Mouse (Mus musculus): Measurements from ENCODE around the gene Pcsk6. TPM values are rescaled to one million over a fixed set of nuclear protein-coding genes. Genes with fewer than 3 reads are reported as not detected.

The Pcsk6 gene
- total and polyA plus RNA-seq, 2 experiments from 2014 or later: 2.1 to 13.0 TPM

DNA sequence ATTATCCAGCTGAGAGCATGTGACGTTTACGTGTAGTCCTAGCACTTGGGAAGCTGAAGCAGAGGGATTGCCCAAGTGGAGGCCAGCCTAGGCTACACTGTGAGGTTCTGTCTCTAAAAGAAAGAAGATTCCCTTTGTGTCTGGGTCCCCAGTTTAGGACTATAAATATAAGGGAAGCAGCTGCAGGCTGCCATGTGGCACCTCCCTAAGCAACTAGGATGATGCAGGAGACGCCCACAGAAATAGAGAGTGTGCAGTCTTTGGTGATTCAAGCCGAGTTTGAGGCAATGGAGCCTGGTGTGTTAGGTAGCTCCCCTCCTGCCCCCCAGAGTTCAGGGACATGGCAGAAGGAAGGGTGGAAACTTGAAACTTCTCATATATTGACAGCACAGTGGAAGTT, 226.1 kb downstream of the Pcsk6 start:
- ATAC-seq (no peak), DNase-seq (ENCODE audit: low spot score) (no peak)

DNA sequence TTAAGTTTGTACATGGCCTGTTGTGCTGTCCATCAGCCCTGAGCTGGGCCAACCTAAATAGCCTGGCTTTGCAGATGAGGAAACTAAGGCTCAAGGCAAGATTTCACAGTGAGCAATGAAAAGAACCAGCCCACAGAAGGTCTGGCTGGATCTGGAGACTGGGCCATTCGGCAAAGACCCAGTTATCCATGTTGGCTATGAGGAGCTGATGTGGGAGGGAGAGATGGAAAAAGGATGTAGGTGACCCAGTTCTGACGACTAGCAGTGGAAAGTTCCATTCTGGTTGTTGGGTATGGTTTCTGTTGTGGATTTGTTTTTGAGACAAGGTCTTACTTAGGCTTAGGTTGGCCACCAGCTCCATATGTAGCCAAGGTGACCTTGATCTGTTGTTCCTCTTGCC, 226.5 kb downstream of the Pcsk6 start:
- H3K36me3 ChIP-seq (ENCODE audit: insufficient read depth, low read length): peaks cover 58% of the 10 kb centered on the region
- no peak overlapping the region for H3K27ac ChIP-seq
- no peak for DNase-seq (ENCODE audit: low spot score)
- 86% methylated on average over 2 of the region's 2 CpGs for WGBS
- H3K4me2 ChIP-seq (ENCODE audit: low read depth, low read length): no peak overlapping the region
- H3K27me3 ChIP-seq (ENCODE audit: insufficient read depth, low read length): no peaks in the 10 kb centered on the region
- no peaks in the 10 kb centered on the region for H3K9me3 ChIP-seq (ENCODE audit: low read length)
- no peak for ATAC-seq
- no peak overlapping the region for H3K4me3 ChIP-seq (ENCODE audit: low read length)
- no peaks in the 10 kb centered on the region for H3K4me1 ChIP-seq (ENCODE audit: insufficient read depth, low read length)
- no peak for TF ChIP-seq CTCF (IDR thresholded peaks at IDR 0.05; ENCODE audit: low read depth)
- H3K9ac ChIP-seq (replicated peaks; ENCODE audit: low read length): no peak overlapping the region

More for the DNA sequence above, 226.1 kb downstream of the Pcsk6 start:
- Histone ChIP-seq H3K27me3 (ENCODE audit: insufficient read depth, low read length) (no peaks in the 10 kb centered on the region), H3K9me3 (ENCODE audit: low read length) (no peaks in the 10 kb centered on the region), H3K4me3 (ENCODE audit: low read length) (no peak overlapping the region), H3K36me3 (ENCODE audit: insufficient read depth, low read length) (peaks cover 60% of the 10 kb centered on the region), H3K4me2 (ENCODE audit: low read depth, low read length) (no peak overlapping the region), H3K27ac (no peak overlapping the region), H3K4me1 (ENCODE audit: insufficient read depth, low read length) (no peaks in the 10 kb centered on the region), H3K9ac (replicated peaks; ENCODE audit: low read length) (no peak overlapping the region)
- 90% methylated on average over 4 of the region's 4 CpGs for WGBS
- no peak for TF ChIP-seq CTCF (IDR thresholded peaks at IDR 0.05; ENCODE audit: low read depth)

GRCm38 (mm10) chr7:66090676-66091190, 229.2 kb downstream of the Pcsk6 start:
- H3K4me3 ChIP-seq (ENCODE audit: low read length): no peak overlapping the region
- TF ChIP-seq CTCF (IDR thresholded peaks at IDR 0.05; ENCODE audit: low read depth): no peak
- no peaks in the 10 kb centered on the region for H3K27me3 ChIP-seq (ENCODE audit: insufficient read depth, low read length)
- H3K4me1 ChIP-seq (ENCODE audit: insufficient read depth, low read length): no peaks in the 10 kb centered on the region
- no peak for ATAC-seq
- no peak overlapping the region for H3K4me2 ChIP-seq (ENCODE audit: low read depth, low read length)
- 84% methylated on average over 11 of the region's 11 CpGs for WGBS
- H3K36me3 ChIP-seq (ENCODE audit: insufficient read depth, low read length): peaks cover 40% of the 10 kb centered on the region
- no peak overlapping the region for H3K27ac ChIP-seq
- DNase-seq (ENCODE audit: low spot score): no peak
- H3K9me3 ChIP-seq (ENCODE audit: low read length): no peaks in the 10 kb centered on the region
- no peak overlapping the region for H3K9ac ChIP-seq (replicated peaks; ENCODE audit: low read length)

- H3K9me3 ChIP-seq (ENCODE audit: low read length): no peaks in the 10 kb centered on the region
- DNase-seq (ENCODE audit: low spot score) (no peak), ATAC-seq (0 out of 2 replicates have a peak, but pooled peaks have one; percentile 22)
- no peaks in the 10 kb centered on the region for H3K4me1 ChIP-seq (ENCODE audit: insufficient read depth, low read length)
- TF ChIP-seq CTCF (IDR thresholded peaks at IDR 0.05; ENCODE audit: low read depth): no peak
- no peak overlapping the region for H3K4me3 ChIP-seq (ENCODE audit: low read length)
- no peak overlapping the region for H3K4me2 ChIP-seq (ENCODE audit: low read depth, low read length)
- 86% methylated on average over 7 of the region's 7 CpGs for WGBS
- H3K36me3 ChIP-seq (ENCODE audit: insufficient read depth, low read length): peaks cover 38% of the 10 kb centered on the region
- H3K27ac ChIP-seq: no peak overlapping the region
- H3K27me3 ChIP-seq (ENCODE audit: insufficient read depth, low read length): no peaks in the 10 kb centered on the region
- no peak overlapping the region for H3K9ac ChIP-seq (replicated peaks; ENCODE audit: low read length)
These were observed 230.0 kb downstream of the Pcsk6 start for GRCm38 (mm10) chr7:66091553-66091952.

DNA sequence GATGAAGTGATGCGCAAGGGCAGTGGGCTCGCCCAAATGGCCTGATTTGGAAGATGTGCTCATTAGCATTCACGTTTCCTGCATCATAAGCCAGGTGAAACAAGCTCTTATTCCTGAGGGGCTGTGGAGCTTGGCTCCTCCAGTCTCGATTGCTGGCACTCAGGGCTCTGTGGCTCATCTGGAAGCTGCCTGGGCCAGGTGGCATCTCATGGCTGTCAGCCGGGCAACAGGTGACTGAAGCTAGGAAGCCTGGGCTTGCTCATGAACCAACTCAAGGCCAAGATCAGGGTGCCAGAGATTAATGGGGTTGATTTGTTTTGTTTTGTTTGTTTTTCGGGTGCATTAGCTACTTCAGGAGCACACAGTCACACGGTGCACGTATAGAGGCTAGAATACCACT, 231.1 kb downstream of the Pcsk6 start:
- Histone ChIP-seq H3K27ac (no peak overlapping the region), H3K27me3 (ENCODE audit: insufficient read depth, low read length) (no peaks in the 10 kb centered on the region), H3K4me1 (ENCODE audit: insufficient read depth, low read length) (no peaks in the 10 kb centered on the region), H3K4me2 (ENCODE audit: low read depth, low read length) (no peak overlapping the region), H3K9me3 (ENCODE audit: low read length) (no peaks in the 10 kb centered on the region), H3K4me3 (ENCODE audit: low read length) (no peak overlapping the region), H3K36me3 (ENCODE audit: insufficient read depth, low read length) (peaks cover 28% of the 10 kb centered on the region), H3K9ac (replicated peaks; ENCODE audit: low read length) (no peak overlapping the region)
- WGBS: 81% methylated on average over 8 of the region's 8 CpGs
- no peak for TF ChIP-seq CTCF (IDR thresholded peaks at IDR 0.05; ENCODE audit: low read depth)
- no peak for DNase-seq (ENCODE audit: low spot score)
- no peak for ATAC-seq

DNA sequence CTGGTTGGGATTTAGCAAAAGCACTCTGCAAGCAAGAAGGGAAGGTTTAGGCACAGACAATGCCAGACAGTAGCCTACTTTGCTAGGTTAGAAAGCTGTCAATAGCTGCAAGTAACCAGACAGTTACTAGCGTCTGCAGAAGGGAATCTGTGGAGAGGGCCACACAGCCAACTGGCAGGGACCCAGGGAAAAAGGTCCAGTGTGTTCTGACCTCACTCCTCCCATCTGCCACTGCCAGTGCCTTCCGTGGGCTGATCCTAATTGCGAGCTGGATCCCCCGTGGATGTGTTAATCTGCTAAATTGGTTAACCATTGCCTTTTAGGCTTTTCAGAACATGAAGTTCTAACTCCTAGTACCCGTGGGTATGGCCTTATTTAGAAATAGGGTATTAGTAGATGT, 232.6 kb downstream of the Pcsk6 start:
- Histone ChIP-seq H3K27ac (no peak overlapping the region), H3K4me3 (ENCODE audit: low read length) (no peak overlapping the region), H3K36me3 (ENCODE audit: insufficient read depth, low read length) (peaks cover 14% of the 10 kb centered on the region), H3K9ac (replicated peaks; ENCODE audit: low read length) (no peak overlapping the region), H3K27me3 (ENCODE audit: insufficient read depth, low read length) (no peaks in the 10 kb centered on the region), H3K4me2 (ENCODE audit: low read depth, low read length) (no peak overlapping the region), H3K4me1 (ENCODE audit: insufficient read depth, low read length) (no peaks in the 10 kb centered on the region), H3K9me3 (ENCODE audit: low read length) (no peaks in the 10 kb centered on the region)
- DNase-seq (ENCODE audit: low spot score) (peak; percentile 29), ATAC-seq (no peak)
- WGBS: 60% methylated on average over 5 of the region's 5 CpGs
- TF ChIP-seq CTCF (IDR thresholded peaks at IDR 0.05; ENCODE audit: low read depth): no peak

DNA sequence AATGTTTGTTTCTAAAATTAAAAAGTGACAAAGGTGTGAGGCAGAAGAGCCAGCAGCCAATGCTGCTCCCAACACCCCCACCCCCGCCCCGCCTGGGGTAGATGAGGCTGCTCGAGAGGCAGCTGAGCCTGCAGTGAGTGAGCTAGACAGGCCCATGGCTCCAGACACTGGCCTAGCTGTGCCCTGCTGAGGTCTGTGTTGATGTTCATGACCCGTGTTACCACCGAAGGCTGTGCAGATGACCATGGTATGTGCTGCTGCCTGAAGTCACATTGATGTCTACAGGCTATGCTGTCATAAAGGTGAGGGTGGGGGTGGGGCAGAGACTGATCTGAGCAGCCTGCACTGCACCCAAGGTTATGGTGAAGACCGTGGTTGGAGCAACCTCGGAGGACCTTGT, 237.3 kb downstream of the Pcsk6 start:
- Histone ChIP-seq H3K9ac (replicated peaks; ENCODE audit: low read length) (no peak overlapping the region), H3K9me3 (ENCODE audit: low read length) (no peaks in the 10 kb centered on the region), H3K27me3 (ENCODE audit: insufficient read depth, low read length) (no peaks in the 10 kb centered on the region), H3K4me3 (ENCODE audit: low read length) (no peak overlapping the region), H3K4me2 (ENCODE audit: low read depth, low read length) (no peak overlapping the region), H3K36me3 (ENCODE audit: insufficient read depth, low read length) (no peaks in the 10 kb centered on the region), H3K4me1 (ENCODE audit: insufficient read depth, low read length) (no peaks in the 10 kb centered on the region), H3K27ac (no peak overlapping the region)
- TF ChIP-seq CTCF (IDR thresholded peaks at IDR 0.05; ENCODE audit: low read depth): no peak
- 86% methylated on average over 7 of the region's 7 CpGs for WGBS
- DNase-seq (ENCODE audit: low spot score) (no peak), ATAC-seq (no peak)

Other genes starting within 250 kb of the Pcsk6 start
- gene Tarsl2, start 216.8 kb upstream of the Pcsk6 start, total RNA-seq (2014; rRNA removed): 16.0 and 18.7 TPM in 2 replicates
- gene Tarsl2, start 216.8 kb upstream of the Pcsk6 start, polyA plus RNA-seq (2015; fragmentation: Nextera tagmentation; extraction: Ambion mirVana): 20.9 and 22.4 TPM in 2 replicates
- 69.0 and 84.4 TPM in 2 replicates for gene Tm2d3, start 170.6 kb upstream of the Pcsk6 start, total RNA-seq (2014; rRNA removed)
- gene Tm2d3, start 170.6 kb upstream of the Pcsk6 start, polyA plus RNA-seq (2015; fragmentation: Nextera tagmentation; extraction: Ambion mirVana): 99.9 and 110 TPM in 2 replicates
- not detected in 2 replicates for gene Gm45213, start 181.9 kb downstream of the Pcsk6 start, total RNA-seq (2014; rRNA removed)
- not detected in 2 replicates for gene Gm45213, start 181.9 kb downstream of the Pcsk6 start, polyA plus RNA-seq (2015; fragmentation: Nextera tagmentation; extraction: Ambion mirVana)
- 22.6 and 26.5 TPM in 2 replicates for gene Snrpa1, start 197.3 kb downstream of the Pcsk6 start, total RNA-seq (2014; rRNA removed)
- 119 and 127 TPM in 2 replicates for gene Snrpa1, start 197.3 kb downstream of the Pcsk6 start, polyA plus RNA-seq (2015; fragmentation: Nextera tagmentation; extraction: Ambion mirVana)
- 30.4 and 32.4 TPM in 2 replicates for gene Selenos, start 217.9 kb downstream of the Pcsk6 start, total RNA-seq (2014; rRNA removed)
- 115 and 131 TPM in 2 replicates for gene Selenos, start 217.9 kb downstream of the Pcsk6 start, polyA plus RNA-seq (2015; fragmentation: Nextera tagmentation; extraction: Ambion mirVana)
- gene Chsy1, start 247.8 kb downstream of the Pcsk6 start, total RNA-seq (2014; rRNA removed): 32.9 and 35.5 TPM in 2 replicates
- gene Chsy1, start 247.8 kb downstream of the Pcsk6 start, polyA plus RNA-seq (2015; fragmentation: Nextera tagmentation; extraction: Ambion mirVana): 7.9 and 8.4 TPM in 2 replicates

Measured in hindbrain, postnatal 0 days (tissue).